Mouse (Mus musculus): Measurements from ENCODE around the gene Pan3. TPM values are rescaled to one million over a fixed set of nuclear protein-coding genes. Genes with fewer than 3 reads are reported as not detected.

Gene Pan3
- polyA plus RNA-seq, 1 experiment from 2014 or later = 45.9 TPM

GRCm38 (mm10) chr5:147402505-147402904 lies 27.5 kb upstream of the Pan3 start:
- H3K4me3 ChIP-seq = no peak overlapping the region
- H3K27me3 ChIP-seq (replicated peaks) = peaks cover 54% of the 10 kb centered on the region
- H3K9ac ChIP-seq = no peak overlapping the region
- H3K36me3 ChIP-seq = no peaks in the 10 kb centered on the region
- ATAC-seq = no peak
- no peak overlapping the region for H3K27ac ChIP-seq
- no peak overlapping the region for H3K4me2 ChIP-seq
- 15% methylated on average over 5 of the region's 5 CpGs for WGBS (ENCODE audit: insufficient replicate concordance)
- peaks cover 7% of the 10 kb centered on the region; the same call in 1 of the 2 replicates for H3K4me1 ChIP-seq
- H3K9me3 ChIP-seq (replicated peaks) = no peaks in the 10 kb centered on the region

- no peak overlapping the region for H3K9ac ChIP-seq
- no peaks in the 10 kb centered on the region for H3K4me1 ChIP-seq
- H3K27ac ChIP-seq = no peak overlapping the region
- no peaks in the 10 kb centered on the region; the same call in 1 of the 2 replicates for H3K9me3 ChIP-seq (replicated peaks)
- WGBS (ENCODE audit: insufficient replicate concordance) = 71% methylated on average over 5 of the region's 5 CpGs
- H3K4me3 ChIP-seq = no peak overlapping the region
- peaks cover 18% of the 10 kb centered on the region for H3K27me3 ChIP-seq (replicated peaks)
- no peaks in the 10 kb centered on the region for H3K36me3 ChIP-seq
- no peak overlapping the region for H3K4me2 ChIP-seq
- ATAC-seq = no peak
These were observed 23.8 kb upstream of the Pan3 start for GRCm38 (mm10) chr5:147406135-147406534.

DNA sequence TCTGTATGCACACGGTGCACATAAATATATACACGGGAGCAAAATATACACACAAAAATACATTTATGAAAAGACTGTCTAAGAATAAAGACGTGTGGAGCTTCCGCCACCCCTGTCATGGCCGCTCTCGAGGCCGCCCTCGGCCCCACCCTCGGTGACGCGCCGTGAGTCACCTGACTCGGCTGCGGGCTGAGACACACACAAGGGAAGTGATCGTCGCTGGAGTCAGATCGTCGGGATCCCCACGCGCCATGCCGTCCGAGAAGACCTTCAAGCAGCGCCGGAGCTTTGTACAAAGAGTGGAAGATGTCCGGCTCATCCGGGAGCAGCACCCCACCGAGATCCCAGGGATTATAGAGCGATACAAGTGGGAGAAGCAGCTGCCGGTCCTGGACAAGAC lies 21.2 kb upstream of the Pan3 start:
- peak; percentile 77 for ATAC-seq
- peaks cover 5% of the 10 kb centered on the region; the same call in 1 of the 2 replicates for H3K27me3 ChIP-seq (replicated peaks)
- H3K4me1 ChIP-seq = no peaks in the 10 kb centered on the region
- no peaks in the 10 kb centered on the region; the same call in 1 of the 2 replicates for H3K9me3 ChIP-seq (replicated peaks)
- H3K36me3 ChIP-seq = no peaks in the 10 kb centered on the region
- no peak overlapping the region for H3K9ac ChIP-seq
- H3K27ac ChIP-seq = no peak overlapping the region
- peak overlapping the region; percentile 55 for H3K4me2 ChIP-seq
- WGBS (ENCODE audit: insufficient replicate concordance) = 41% methylated on average over 29 of the region's 29 CpGs
- peak overlapping the region; percentile 35 for H3K4me3 ChIP-seq

- Histone ChIP-seq H3K4me1 (no peaks in the 10 kb centered on the region), H3K36me3 (no peaks in the 10 kb centered on the region), H3K27me3 (replicated peaks) (no peaks in the 10 kb centered on the region), H3K9me3 (replicated peaks) (no peaks in the 10 kb centered on the region; the same call in 1 of the 2 replicates), H3K9ac (no peak overlapping the region), H3K4me3 (no peak overlapping the region), H3K27ac (no peak overlapping the region), H3K4me2 (no peak overlapping the region)
- 0 out of 2 replicates have a peak, but pooled peaks have one; percentile 30 for ATAC-seq
- 73% methylated on average over 6 of the region's 6 CpGs for WGBS (ENCODE audit: insufficient replicate concordance)
These were observed 19.4 kb upstream of the Pan3 start for GRCm38 (mm10) chr5:147410585-147410984.

GRCm38 (mm10) chr5:147417986-147418385 lies 12.0 kb upstream of the Pan3 start:
- H3K9ac ChIP-seq = no peak overlapping the region
- ATAC-seq = no peak
- H3K27ac ChIP-seq = no peak overlapping the region
- no peaks in the 10 kb centered on the region for H3K9me3 ChIP-seq (replicated peaks)
- H3K36me3 ChIP-seq = no peaks in the 10 kb centered on the region
- H3K4me2 ChIP-seq = no peak overlapping the region
- no peak overlapping the region; the same call in 1 of the 2 replicates for H3K4me3 ChIP-seq
- peaks cover 15% of the 10 kb centered on the region for H3K4me1 ChIP-seq
- 53% methylated on average over 1 of the region's 1 CpGs for WGBS (ENCODE audit: insufficient replicate concordance)
- no peaks in the 10 kb centered on the region for H3K27me3 ChIP-seq (replicated peaks)

DNA sequence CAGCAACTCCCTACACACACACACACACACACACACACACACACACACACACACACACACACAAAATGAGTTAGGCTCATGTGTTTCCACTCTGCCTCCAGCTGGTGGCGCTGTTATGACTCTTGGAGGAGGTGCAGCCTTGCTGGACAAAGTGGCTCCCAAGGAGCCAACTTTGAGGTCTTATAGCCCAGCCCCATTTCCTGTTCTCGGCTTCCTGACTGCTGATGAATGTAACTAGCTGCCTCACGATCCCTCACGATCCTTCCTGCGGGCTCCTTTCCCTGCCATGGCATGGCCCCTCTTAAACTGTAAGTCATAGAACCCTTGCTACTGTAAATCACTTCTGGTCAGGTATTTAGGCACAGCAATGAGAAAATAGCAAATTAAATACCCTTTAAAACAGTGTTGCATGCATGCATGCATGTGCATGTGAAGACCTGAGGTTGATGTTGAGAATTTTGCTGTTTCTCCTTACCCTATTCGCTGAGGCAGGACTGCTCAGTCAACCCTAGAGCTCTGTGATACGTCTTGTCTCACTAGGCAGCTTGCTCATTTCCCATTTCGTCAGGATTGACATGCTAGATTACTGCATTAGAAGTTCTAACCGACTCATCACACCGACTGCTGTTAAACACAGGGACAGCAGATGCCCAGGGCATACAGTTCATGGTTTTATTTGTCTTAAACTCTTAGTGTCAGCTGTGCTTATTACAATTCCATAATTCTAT lies 11.4 kb upstream of the Pan3 start:
- Histone ChIP-seq H3K4me3 (peak overlapping the region; percentile 20), H3K27ac (0 out of 2 replicates have a peak overlapping the region, but pooled peaks have one; percentile 48)
- WGBS (ENCODE audit: insufficient replicate concordance) = 10% methylated on average over 10 of the region's 10 CpGs

GRCm38 (mm10) chr5:147423612-147424011 lies 6.3 kb upstream of the Pan3 start:
- Histone ChIP-seq H3K9me3 (replicated peaks) (no peaks in the 10 kb centered on the region), H3K4me1 (peaks cover 21% of the 10 kb centered on the region), H3K27me3 (replicated peaks) (no peaks in the 10 kb centered on the region), H3K9ac (no peak overlapping the region), H3K4me3 (no peak overlapping the region), H3K36me3 (no peaks in the 10 kb centered on the region), H3K4me2 (no peak overlapping the region), H3K27ac (no peak overlapping the region)
- ATAC-seq = no peak
- WGBS (ENCODE audit: insufficient replicate concordance) = 85% methylated on average over 6 of the region's 6 CpGs

More for the DNA sequence above, 11.4 kb upstream of the Pan3 start:
- no peaks in the 10 kb centered on the region for H3K36me3 ChIP-seq
- peaks cover 15% of the 10 kb centered on the region for H3K4me1 ChIP-seq
- peak overlapping the region; percentile 28; the same call in 1 of the 2 replicates for H3K9ac ChIP-seq
- H3K27me3 ChIP-seq (replicated peaks) = no peaks in the 10 kb centered on the region
- ATAC-seq = peak; percentile 79
- no peaks in the 10 kb centered on the region for H3K9me3 ChIP-seq (replicated peaks)
- H3K4me2 ChIP-seq = peak overlapping the region; percentile 56

- H3K4me3 ChIP-seq = no peak overlapping the region
- H3K9ac ChIP-seq = no peak overlapping the region
- peaks cover 27% of the 10 kb centered on the region for H3K4me1 ChIP-seq
- H3K27ac ChIP-seq = peak overlapping the region; percentile 27; the same call in 1 of the 2 replicates
- no peaks in the 10 kb centered on the region for H3K27me3 ChIP-seq (replicated peaks)
- H3K9me3 ChIP-seq (replicated peaks) = no peaks in the 10 kb centered on the region
- H3K36me3 ChIP-seq = no peaks in the 10 kb centered on the region
- no peak overlapping the region for H3K4me2 ChIP-seq
- 35% methylated on average over 4 of the region's 4 CpGs for WGBS (ENCODE audit: insufficient replicate concordance)
- no peak for ATAC-seq
These were observed 3.7 kb upstream of the Pan3 start for GRCm38 (mm10) chr5:147426048-147426805.

DNA sequence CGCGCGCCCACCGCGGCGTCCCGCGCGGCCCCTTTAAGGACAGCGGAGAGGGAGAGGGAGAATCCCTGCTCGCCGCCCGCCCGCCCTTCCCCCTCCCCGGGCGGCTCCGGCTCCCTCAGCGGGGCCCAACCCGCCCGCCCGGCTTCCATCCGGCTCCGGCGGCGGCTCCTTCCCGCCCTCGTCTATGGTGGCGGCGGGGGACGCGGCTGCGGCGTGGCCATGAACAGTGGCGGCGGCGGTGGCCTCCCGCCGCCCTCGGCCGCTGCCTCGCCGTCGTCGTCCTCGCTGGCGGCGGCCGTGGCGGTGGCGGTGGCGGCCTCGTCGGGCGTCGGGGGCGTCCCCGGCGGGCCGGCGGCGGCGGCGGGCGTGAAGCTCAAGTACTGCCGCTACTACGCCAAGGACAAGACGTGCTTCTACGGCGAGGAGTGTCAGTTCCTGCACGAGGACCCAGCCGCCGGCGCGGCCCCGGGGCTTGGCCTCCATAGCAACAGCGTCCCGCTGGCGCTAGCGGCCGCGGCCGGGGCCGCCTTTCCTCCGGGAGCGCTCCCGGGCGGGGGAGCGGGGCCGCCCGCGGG lies 487 bp downstream of the Pan3 start:
- H3K4me3 ChIP-seq = peak overlapping the region; percentile 99

DNA sequence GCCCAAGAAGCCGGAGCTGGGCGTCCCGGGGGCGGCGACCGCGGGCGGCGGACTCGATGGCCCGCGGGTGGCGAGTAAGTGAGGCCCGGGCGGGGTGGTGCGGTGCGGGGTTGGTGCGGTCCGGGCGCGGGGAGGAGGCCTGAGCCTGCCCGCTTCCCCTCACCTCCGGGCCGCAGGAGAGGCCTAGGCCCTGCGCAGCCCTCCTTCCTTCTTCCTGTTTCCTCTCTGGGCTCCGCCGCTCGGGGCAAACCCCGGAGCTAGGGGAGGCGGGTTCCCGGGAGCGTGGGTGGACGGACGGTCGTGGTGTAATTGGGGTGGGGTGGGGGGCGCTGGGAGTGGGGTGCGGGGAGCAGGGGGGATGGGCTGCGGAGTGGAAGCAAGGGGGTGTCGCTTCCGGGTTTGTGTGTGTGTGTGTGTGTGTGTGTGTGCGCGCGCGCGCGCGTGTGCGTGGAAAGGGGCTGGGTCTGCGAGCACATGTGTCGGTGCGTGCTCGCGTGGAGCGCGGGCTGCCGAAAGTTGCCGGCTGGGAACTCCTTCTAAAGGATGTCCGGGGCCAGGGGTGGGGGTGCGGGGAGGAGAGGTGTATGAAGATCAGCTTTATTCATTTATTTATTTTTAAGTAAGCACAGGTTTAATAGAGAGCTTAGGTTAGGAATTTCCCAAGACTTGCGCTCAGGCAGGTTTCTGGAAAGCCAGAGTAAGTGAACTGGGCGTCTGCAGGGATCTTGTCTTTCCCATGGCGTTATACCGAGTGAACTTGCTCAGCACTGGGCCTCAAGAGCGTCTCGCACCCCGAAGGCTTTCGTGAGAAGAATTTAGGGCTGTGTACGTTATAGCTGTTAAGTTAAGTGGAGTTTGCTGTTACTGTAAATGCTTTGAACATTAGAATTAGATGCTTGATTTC lies 1.2 kb downstream of the Pan3 start:
- H3K27ac ChIP-seq = peak overlapping the region; percentile 100
- ATAC-seq = peak; percentile 57
- peak overlapping the region; percentile 84 for H3K4me2 ChIP-seq
- no peaks in the 10 kb centered on the region for H3K9me3 ChIP-seq (replicated peaks)
- peak overlapping the region; percentile 99 for H3K4me3 ChIP-seq
- no peaks in the 10 kb centered on the region for H3K27me3 ChIP-seq (replicated peaks)
- H3K9ac ChIP-seq = peak overlapping the region; percentile 99
- under 1% methylated on average over 64 of the region's 68 CpGs for WGBS (ENCODE audit: insufficient replicate concordance)
- H3K36me3 ChIP-seq = peaks cover 30% of the 10 kb centered on the region
- H3K4me1 ChIP-seq = peaks cover 55% of the 10 kb centered on the region

More for the DNA sequence above, 487 bp downstream of the Pan3 start:
- Histone ChIP-seq H3K4me2 (peak overlapping the region; percentile 84), H3K4me1 (peaks cover 55% of the 10 kb centered on the region), H3K36me3 (peaks cover 22% of the 10 kb centered on the region), H3K27me3 (replicated peaks) (no peaks in the 10 kb centered on the region), H3K9ac (peak overlapping the region; percentile 99), H3K9me3 (replicated peaks) (no peaks in the 10 kb centered on the region), H3K27ac (peak overlapping the region; percentile 100)
- ATAC-seq = peak; percentile 85
- under 1% methylated on average over 74 of the region's 91 CpGs for WGBS (ENCODE audit: insufficient replicate concordance)

- Histone ChIP-seq H3K27me3 (replicated peaks) (no peaks in the 10 kb centered on the region), H3K9me3 (replicated peaks) (no peaks in the 10 kb centered on the region), H3K27ac (peak overlapping the region; percentile 74), H3K4me3 (peak overlapping the region; percentile 99; the same call in 1 of the 2 replicates), H3K9ac (peak overlapping the region; percentile 66), H3K4me2 (peak overlapping the region; percentile 84), H3K4me1 (peaks cover 70% of the 10 kb centered on the region), H3K36me3 (peaks cover 36% of the 10 kb centered on the region)
- WGBS (ENCODE audit: insufficient replicate concordance) = 65% methylated on average over 8 of the region's 8 CpGs
- ATAC-seq = no peak
These were observed 3.0 kb downstream of the Pan3 start for GRCm38 (mm10) chr5:147432927-147433326.
